Mouse (Mus musculus) urinary bladder, postnatal 14 days (tissue): ENCODE results near the gene Rab3ip.
A peak's percentile ranks its signal among the peaks of the same experiment; 100 is the strongest.

Experiments used
- DNase-seq: peaks from one replicate; pipeline ENCODE4 v3.0.0; 2021; ENCODE audit warnings: low spot score

Rab3ip gene

GRCm38 (mm10) chr10:116957867-116958551 is 7.4 kb upstream of the Rab3ip start:
- no peak for DNase-seq

- no peak for DNase-seq
These were observed 6.1 kb upstream of the Rab3ip start for GRCm38 (mm10) chr10:116956483-116957158.

GRCm38 (mm10) chr10:116955191-116955590 is 4.6 kb upstream of the Rab3ip start:
- no peak for DNase-seq

GRCm38 (mm10) chr10:116950886-116951285 is 317 bp upstream of the Rab3ip start:
- no peak for DNase-seq

- DNase-seq, result no peak
These were observed 1.2 kb downstream of the Rab3ip start for GRCm38 (mm10) chr10:116949111-116950008.

GRCm38 (mm10) chr10:116948414-116948813 is 2.2 kb downstream of the Rab3ip start:
- no peak for DNase-seq

- no peak for DNase-seq
These were observed 5.6 kb downstream of the Rab3ip start for GRCm38 (mm10) chr10:116944940-116945339.

GRCm38 (mm10) chr10:116944144-116944543 is 6.4 kb downstream of the Rab3ip start:
- no peak for DNase-seq

GRCm38 (mm10) chr10:116943025-116943424 is 7.5 kb downstream of the Rab3ip start:
- no peak for DNase-seq

- DNase-seq, result no peak
These were observed 15.5 kb downstream of the Rab3ip start for GRCm38 (mm10) chr10:116935028-116935427.

- no peak for DNase-seq
These were observed 16.8 kb downstream of the Rab3ip start for GRCm38 (mm10) chr10:116933794-116934193.

- no peak for DNase-seq
These were observed 18.2 kb downstream of the Rab3ip start for GRCm38 (mm10) chr10:116932418-116932817.

- DNase-seq, result no peak
These were observed 18.9 kb downstream of the Rab3ip start for GRCm38 (mm10) chr10:116931497-116932179.

GRCm38 (mm10) chr10:116930936-116931335 is 19.6 kb downstream of the Rab3ip start:
- no peak for DNase-seq

- DNase-seq, result peak; percentile 30
These were observed 20.1 kb downstream of the Rab3ip start for GRCm38 (mm10) chr10:116930506-116930905.

- peak; percentile 20 for DNase-seq
These were observed 21.7 kb downstream of the Rab3ip start for GRCm38 (mm10) chr10:116928826-116929225.

GRCm38 (mm10) chr10:116926428-116927113 is 24.0 kb downstream of the Rab3ip start:
- no peak for DNase-seq

- no peak for DNase-seq
These were observed 26.7 kb downstream of the Rab3ip start for GRCm38 (mm10) chr10:116923651-116924495.

- no peak for DNase-seq
These were observed 28.4 kb downstream of the Rab3ip start for GRCm38 (mm10) chr10:116922161-116922560.

- no peak for DNase-seq
These were observed 29.2 kb downstream of the Rab3ip start for GRCm38 (mm10) chr10:116921416-116921815.
